In genomic region chr15:99509840-99510239, GRCm38 (mm10) we compare ENCODE assay signal across 25 mouse cellular contexts. TPM values are rescaled to one million over a fixed set of nuclear protein-coding genes. Genes with fewer than 3 reads are reported as not detected.
"Had no signal": no experiment of that assay in that cellular context is flagged by ENCODE, and none has a peak within 500 bp of the region (broad histone marks: within the 10 kb centered on the region; RNA-seq: fewer than 3 reads in every experiment).

No protein-coding gene starts in this region.

- H3K27ac ChIP-seq: embryonic facial prominence, embryonic 10.5 days; embryonic facial prominence, embryonic 12.5 days; embryonic facial prominence, embryonic 13.5 days; embryonic facial prominence, embryonic 15.5 days; forebrain, embryonic 10.5 days; forebrain, embryonic 12.5 days; forebrain, embryonic 13.5 days; forebrain, embryonic 15.5 days; gastrocnemius, adult 2 months; heart, adult 2 months had no signal

- H3K4me2 ChIP-seq: embryonic facial prominence, embryonic 12.5 days; embryonic facial prominence, embryonic 13.5 days; embryonic facial prominence, embryonic 15.5 days; forebrain, embryonic 12.5 days; forebrain, embryonic 13.5 days; forebrain, embryonic 15.5 days had no signal

- H3K27me3 ChIP-seq: embryonic facial prominence, embryonic 12.5 days; embryonic facial prominence, embryonic 13.5 days; embryonic facial prominence, embryonic 15.5 days; forebrain, embryonic 12.5 days; forebrain, embryonic 13.5 days; forebrain, embryonic 15.5 days had no signal

- H3K9ac ChIP-seq: embryonic facial prominence, embryonic 12.5 days; embryonic facial prominence, embryonic 13.5 days; embryonic facial prominence, embryonic 15.5 days; forebrain, embryonic 12.5 days; forebrain, embryonic 13.5 days; forebrain, embryonic 15.5 days; forebrain, postnatal 0 days had no signal

- H3K9me3 ChIP-seq: embryonic facial prominence, embryonic 10.5 days; embryonic facial prominence, embryonic 12.5 days; embryonic facial prominence, embryonic 13.5 days; embryonic facial prominence, embryonic 15.5 days; forebrain, embryonic 10.5 days; forebrain, embryonic 12.5 days; forebrain, embryonic 13.5 days; forebrain, embryonic 15.5 days had no signal

- H3K36me3 ChIP-seq: embryonic facial prominence, embryonic 10.5 days; embryonic facial prominence, embryonic 12.5 days; embryonic facial prominence, embryonic 13.5 days; embryonic facial prominence, embryonic 15.5 days; forebrain, embryonic 10.5 days; forebrain, embryonic 12.5 days; forebrain, embryonic 15.5 days had no signal

- H3K4me1 ChIP-seq: forebrain, embryonic 13.5 days; forebrain, embryonic 15.5 days had no signal

- DNase-seq: cerebellum, adult 8-10 months; cerebellum, adult 9-10 months; cerebellum, postnatal 10 days; cerebellum, postnatal 14 days; embryo, embryonic 11 days; forebrain, postnatal 0 days; gastrocnemius, adult 2 months; gastrocnemius, postnatal 10 days; gastrocnemius, postnatal 14 days; gastrocnemius, postnatal 25 days; gastrocnemius, postnatal 36 days; heart, adult 11 months; heart, adult 18-20 months; heart, adult 2 months had no signal

- ATAC-seq: forebrain, embryonic 13.5 days; forebrain, embryonic 14.5 days; forebrain, embryonic 15.5 days; forebrain, embryonic 16.5 days; forebrain, postnatal 0 days had no signal

- H3K4me3 ChIP-seq: embryonic facial prominence, embryonic 10.5 days; embryonic facial prominence, embryonic 12.5 days; embryonic facial prominence, embryonic 13.5 days; embryonic facial prominence, embryonic 15.5 days; erythroblast, embryonic 14.5 days; forebrain, embryonic 10.5 days; forebrain, embryonic 12.5 days; forebrain, embryonic 13.5 days; forebrain, embryonic 15.5 days; gastrocnemius, adult 2 months; heart, adult 2 months had no signal

RNA-seq across cellular contexts. Expression of gene Faim2, which starts 18.1 kb away (rescaled TPM):
- polyA plus RNA-seq: erythroblast, embryonic 14.5 days had no signal
